Mouse (Mus musculus) ES-Bruce4 (cell line): ENCODE measurements around the gene Cage1.
A peak's percentile ranks its signal among the peaks of the same experiment; 100 is the strongest.

Source experiments
- CTCF ChIP-seq: IDR thresholded peaks from one replicate; pipeline ENCODE4 v1.8.1; 2011; ENCODE audit warnings: low read depth, low read length
- POLR2A ChIP-seq: IDR thresholded peaks from one replicate; pipeline ENCODE4 v1.8.1; 2011; ENCODE audit warnings: low read length; ENCODE audit not compliant: insufficient read depth

GRCm38 (mm10) chr13:37965126-37965914, 71.5 kb downstream of the Cage1 start:
- peak; percentile 51 for TF ChIP-seq POLR2A
- TF ChIP-seq CTCF, result peak; percentile 83
